Mouse (Mus musculus) kidney, adult 2 months (tissue): ENCODE data around the gene Sf1.

Experiments used
- CTCF ChIP-seq: fragments of 200-500 bp; conservative IDR thresholded peaks from 2 replicates; pipeline ENCODE4 v1.5.1; 2011; ENCODE audit warnings: low read depth, mild to moderate bottlenecking, control low read depth, low read length, moderate library complexity, mixed read lengths; ENCODE audit not compliant: insufficient read depth, insufficient read length
- POLR2A ChIP-seq: fragments of 200-500 bp; IDR thresholded peaks from one replicate; pipeline ENCODE4 v1.6.1; 2011; ENCODE audit warnings: low read depth, low read length, control low read depth

DNA sequence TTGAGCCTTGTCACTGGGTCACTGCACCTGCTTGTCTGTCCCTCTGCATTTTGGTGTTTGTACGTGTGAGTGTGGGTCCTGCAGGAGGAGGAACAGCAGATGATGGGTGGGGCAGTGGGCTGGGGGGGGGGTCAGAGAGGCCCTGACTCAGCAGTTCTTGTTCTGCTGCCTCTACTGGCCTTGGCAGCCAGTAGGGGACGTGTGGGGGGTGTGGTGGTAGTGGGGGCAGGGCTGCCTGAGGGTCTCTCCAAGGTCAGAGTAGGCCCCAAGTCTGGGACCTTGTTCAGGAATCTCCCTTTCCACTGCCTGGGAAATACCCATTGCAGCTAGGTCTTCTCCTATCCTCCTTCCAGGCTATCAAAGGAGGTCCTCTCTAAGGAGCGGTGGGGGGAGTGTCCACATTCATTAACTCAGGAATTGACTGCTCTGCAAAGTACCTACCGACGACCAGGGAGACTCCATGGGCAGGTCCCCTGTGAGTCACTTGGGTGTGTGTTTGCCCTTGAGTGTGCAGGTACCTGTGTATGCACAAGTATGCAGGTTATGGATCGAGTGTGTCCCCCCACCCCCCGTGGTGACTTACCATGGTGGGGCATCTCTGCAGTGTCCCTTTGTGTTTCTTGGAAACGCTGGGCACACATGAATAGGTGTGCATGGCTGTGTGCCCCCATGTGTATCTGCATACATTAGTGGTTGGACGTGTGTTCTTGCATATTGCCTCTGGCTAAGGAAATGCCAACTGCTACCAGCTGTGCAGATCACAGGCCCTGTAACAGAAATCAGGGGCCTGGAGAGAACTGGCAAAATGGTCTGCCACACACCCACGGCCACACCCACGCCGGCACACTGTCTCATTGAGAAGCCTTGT lies 53.6 kb downstream of the Sf1 start:
- TF ChIP-seq CTCF: no peak
- TF ChIP-seq POLR2A: no peak
